Mouse (Mus musculus) lung, embryonic 16.5 days (tissue): ENCODE results near the gene Gpd2. TPM values are rescaled to one million over a fixed set of nuclear protein-coding genes. Genes with fewer than 3 reads are reported as not detected.

Source experiments
- polyA plus RNA-seq: library from polyadenylated mRNA; unstranded; fragments of >200 nt; fragmentation: Nextera tagmentation; extraction: Ambion mirVana; gene quantifications from 2 replicates; pipeline ENCODE4 v1.2.1, GENCODE M21; 2015

The Gpd2 gene
- polyA plus RNA-seq, 1 experiment from 2014 or later, result 16.9 TPM

Other genes with a start within 250 kb of the Gpd2 start
- 3.4 and 4.4 TPM in 2 replicates for gene Nr4a2, start 113.6 kb upstream of the Gpd2 start, polyA plus RNA-seq